Mouse (Mus musculus) heart, embryonic 16.5 days (tissue): ENCODE data around the gene Zfp865. TPM values are rescaled to one million over a fixed set of nuclear protein-coding genes. Genes with fewer than 3 reads are reported as not detected.
"Not testable (repeated sequence)": the region's sequence is repeated elsewhere in the genome, so short reads cannot be mapped to it uniquely, and the experiment has no call there.

Experiments
- ATAC-seq: fragments of 200-750 bp; cut with Nextera tagmentation; replicated peaks from 2 replicates; pipeline ENCODE4 v1.8.0; 2017; ENCODE audit warnings: moderate number of reproducible peaks; ENCODE audit not compliant: insufficient read depth, low FRiP score; ENCODE audit errors: extremely low read depth
- H3K27ac ChIP-seq: fragments of 300-500 bp; sonication (generic); 2 replicates; pipeline ENCODE4 v1.5.1; 2014; ENCODE audit warnings: mild to moderate bottlenecking, low read length, control low read depth, moderate library complexity
- H3K27me3 ChIP-seq: fragments of 300-500 bp; sonication (generic); 2 replicates; pipeline ENCODE4 v1.6.1; 2014; ENCODE audit warnings: low read length, mixed read lengths; ENCODE audit not compliant: control insufficient read depth, insufficient read depth
- H3K36me3 ChIP-seq: fragments of 300-500 bp; sonication (generic); 2 replicates; pipeline ENCODE4 v1.6.1; 2014; ENCODE audit not compliant: control insufficient read depth, insufficient read depth
- H3K4me1 ChIP-seq: fragments of 300-500 bp; sonication (generic); 2 replicates; pipeline ENCODE4 v1.6.1; 2014; ENCODE audit warnings: low read length, mixed read lengths; ENCODE audit not compliant: control insufficient read depth, insufficient read depth
- H3K4me2 ChIP-seq: fragments of 300-500 bp; sonication (generic); 2 replicates; pipeline ENCODE4 v1.6.1; 2014; ENCODE audit warnings: low read depth, mild to moderate bottlenecking, control low read depth, low read length
- H3K4me3 ChIP-seq: fragments of 300-500 bp; sonication (generic); 2 replicates; pipeline ENCODE4 v1.5.1; 2014; ENCODE audit warnings: mild to moderate bottlenecking, control low read depth, low read length
- H3K9ac ChIP-seq: fragments of 300-500 bp; sonication (generic); 2 replicates; pipeline ENCODE4 v1.6.1; 2014; ENCODE audit warnings: low read length, control low read depth
- H3K9me3 ChIP-seq: fragments of 300-500 bp; sonication (generic); replicated peaks from 2 replicates; pipeline ENCODE4 v1.6.1; 2016; ENCODE audit warnings: low read length; ENCODE audit not compliant: control insufficient read depth
- WGBS: fragments of 180-500 bp; shearing (Covaris S2); extraction: QIAGEN DNeasy Blood & Tissue Kit; methylation state at CpG from one replicate; pipeline ENCODE4 v1.1.7; 2014; 5-methylcytosine and 5-hydroxymethylcytosine counted together
- polyA plus RNA-seq: library from polyadenylated mRNA; unstranded; fragments of >200 nt; fragmentation: Nextera tagmentation; extraction: Ambion mirVana; gene quantifications from 2 replicates; pipeline ENCODE4 v1.2.1, GENCODE M21; 2015

Zfp865 gene
- polyA plus RNA-seq, 1 experiment from 2014 or later, result 3.9 TPM

- Histone ChIP-seq H3K9ac (0 out of 2 replicates have a peak overlapping the region, but pooled peaks have one; percentile 32), H3K4me1 (peaks cover 14% of the 10 kb centered on the region), H3K9me3 (0 out of 2 replicates have a peak, but pooled peaks cover 5% of the 10 kb centered on the region), H3K27me3 (peaks cover 12% of the 10 kb centered on the region), H3K4me2 (peak overlapping the region; percentile 78), H3K36me3 (peaks cover 18% of the 10 kb centered on the region), H3K27ac (no peak overlapping the region), H3K4me3 (peak overlapping the region; percentile 1)
- WGBS, result 48% methylated on average over 58 of the region's 59 CpGs
- ATAC-seq, result no peak
These were observed 26.0 kb upstream of the Zfp865 start for GRCm38 (mm10) chr7:4993999-4994788.

DNA sequence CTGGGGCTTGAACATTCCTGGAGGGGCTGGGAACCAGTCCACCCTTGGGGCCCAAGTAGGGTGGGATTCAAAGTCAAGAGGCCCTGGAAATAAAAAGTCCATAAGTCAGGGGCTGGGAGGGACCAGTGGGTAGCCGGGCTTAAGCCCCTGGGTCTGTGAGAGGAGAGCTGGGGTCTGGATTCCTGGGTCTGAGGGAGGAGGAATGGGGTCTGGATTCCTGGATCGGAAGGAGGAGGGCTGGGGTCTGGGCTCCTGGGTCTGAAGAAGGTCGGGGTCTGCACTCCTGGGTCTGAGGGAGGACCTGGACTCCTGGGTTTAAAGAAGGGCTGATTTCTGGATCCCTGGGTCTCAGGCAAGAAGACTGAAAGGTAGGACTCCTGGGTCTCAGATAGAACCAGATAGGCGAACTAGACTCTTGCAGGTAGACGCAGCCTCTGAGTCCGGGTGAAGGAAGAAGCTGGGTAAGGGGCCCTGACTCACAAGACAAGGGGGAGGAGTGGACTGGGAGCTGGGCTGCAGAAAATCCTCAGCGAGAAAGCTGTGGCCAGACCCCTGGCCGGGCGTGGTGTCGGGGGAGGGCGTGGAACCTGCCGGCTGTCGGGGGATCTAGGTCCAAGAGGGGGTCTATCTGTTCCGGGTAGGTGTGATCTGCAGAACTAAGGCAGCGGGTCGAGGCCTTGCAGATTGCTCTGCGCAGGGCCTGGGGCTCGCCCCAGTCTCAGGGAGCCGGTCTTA lies 24.7 kb upstream of the Zfp865 start:
- Histone ChIP-seq H3K27me3 (peaks cover 12% of the 10 kb centered on the region), H3K4me2 (peak overlapping the region; percentile 78), H3K9me3 (0 out of 2 replicates have a peak, but pooled peaks cover 5% of the 10 kb centered on the region), H3K9ac (peak overlapping the region; percentile 83), H3K4me3 (peak overlapping the region; percentile 70), H3K36me3 (peaks cover 18% of the 10 kb centered on the region), H3K27ac (peak overlapping the region; percentile 11; the same call in 1 of the 2 replicates), H3K4me1 (peaks cover 14% of the 10 kb centered on the region)
- 7% methylated on average over 19 of the region's 19 CpGs for WGBS
- peak; percentile 2; the same call in 1 of the 2 replicates for ATAC-seq

DNA sequence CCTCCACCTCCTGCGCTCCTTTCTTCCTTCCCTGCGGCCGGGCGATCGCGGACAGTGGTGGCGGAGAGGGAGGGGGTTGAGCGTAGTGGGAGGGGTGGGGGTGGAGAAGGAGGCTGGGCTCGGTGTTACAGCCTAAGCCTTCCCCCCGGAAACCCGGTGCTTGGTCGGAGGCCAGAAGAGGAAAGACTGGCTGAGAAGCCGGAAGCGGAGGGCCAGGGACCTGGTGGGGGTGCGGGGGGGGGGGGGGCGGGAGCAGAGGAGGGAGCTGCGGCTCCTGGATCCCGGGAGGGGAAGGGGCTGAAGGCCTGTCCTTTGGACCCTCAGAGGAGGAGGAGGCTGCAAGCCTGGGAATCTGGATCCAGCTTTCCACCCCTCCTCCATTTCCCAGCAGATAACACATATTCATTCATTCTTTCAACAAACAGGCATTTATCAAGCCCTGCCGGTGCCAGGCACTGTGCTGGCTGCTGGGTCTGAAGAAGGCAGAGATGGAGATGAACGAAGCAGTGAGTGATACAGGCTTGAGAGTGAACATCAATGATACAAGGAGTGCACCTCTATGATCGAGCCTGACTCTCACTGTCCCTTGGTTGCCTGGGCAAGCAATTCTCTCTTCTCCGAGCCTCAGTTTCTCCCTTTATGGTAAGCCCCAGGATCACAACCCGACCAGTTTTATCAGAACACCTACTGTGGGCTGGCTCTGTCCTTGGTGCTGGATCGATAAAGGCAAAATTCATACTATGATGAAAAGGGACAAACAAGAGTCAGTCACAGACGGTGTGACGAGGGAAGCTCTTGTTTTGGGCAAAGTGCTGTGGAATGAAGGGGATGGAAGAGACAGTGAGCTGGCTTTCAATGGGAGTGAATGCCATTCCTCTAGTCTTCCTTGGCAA lies 23.9 kb upstream of the Zfp865 start, which contains the start of gene Zfp579:
TSS of gene Zfp579 (minus strand) at position 156 of the 893 bp plus-strand sequence.
- Histone ChIP-seq H3K4me1 (peaks cover 14% of the 10 kb centered on the region), H3K9me3 (0 out of 2 replicates have a peak, but pooled peaks cover 5% of the 10 kb centered on the region), H3K27ac (peak within 1 kb of the TSS; percentile 74), H3K4me3 (peak within 1 kb of the TSS; percentile 70), H3K27me3 (peaks cover 12% of the 10 kb centered on the region), H3K36me3 (peaks cover 18% of the 10 kb centered on the region), H3K9ac (peak within 1 kb of the TSS; percentile 83), H3K4me2 (peak within 1 kb of the TSS; percentile 78)
- ATAC-seq, result peak; percentile 75
- 5% methylated on average over 17 of the region's 26 CpGs for WGBS

DNA sequence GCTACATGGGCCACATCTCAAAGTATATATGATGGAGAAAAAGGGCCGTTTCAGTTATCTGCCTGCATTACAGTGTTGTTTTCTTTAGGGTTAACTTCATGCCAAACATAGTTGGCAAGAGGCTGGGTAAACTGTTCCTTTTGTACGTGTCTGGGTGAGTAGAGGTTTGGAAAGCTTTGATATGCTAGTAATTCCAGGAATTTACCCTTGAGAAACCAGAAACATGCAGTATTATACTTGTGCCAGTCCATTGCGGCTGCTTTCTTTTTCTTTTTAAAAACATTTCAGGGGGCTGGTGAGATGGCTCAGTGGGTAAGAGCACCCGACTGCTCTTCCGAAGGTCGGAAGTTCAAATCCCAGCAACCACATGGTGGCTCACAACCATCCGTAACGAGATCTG lies 23.2 kb upstream of the Zfp865 start:
- 0 out of 2 replicates have a peak, but pooled peaks cover 5% of the 10 kb centered on the region for H3K9me3 ChIP-seq
- peak overlapping the region; percentile 78 for H3K4me2 ChIP-seq
- H3K27ac ChIP-seq, result peak overlapping the region; percentile 74
- WGBS, result 41% methylated on average over 6 of the region's 8 CpGs
- H3K4me1 ChIP-seq, result peaks cover 14% of the 10 kb centered on the region
- H3K27me3 ChIP-seq, result peaks cover 12% of the 10 kb centered on the region
- no peak overlapping the region for H3K9ac ChIP-seq
- ATAC-seq, result no peak
- H3K4me3 ChIP-seq, result peak overlapping the region; percentile 70; the same call in 1 of the 2 replicates
- H3K36me3 ChIP-seq, result peaks cover 14% of the 10 kb centered on the region

- 65% methylated on average over 2 of the region's 2 CpGs for WGBS
- H3K4me3 ChIP-seq, result no peak overlapping the region
- H3K27me3 ChIP-seq, result no peaks in the 10 kb centered on the region; the same call in 1 of the 2 replicates
- peaks cover 13% of the 10 kb centered on the region for H3K4me1 ChIP-seq
- no peak overlapping the region for H3K4me2 ChIP-seq
- H3K27ac ChIP-seq, result no peak overlapping the region
- ATAC-seq, result no peak
- no peaks in the 10 kb centered on the region for H3K36me3 ChIP-seq
- H3K9me3 ChIP-seq, result no peaks in the 10 kb centered on the region
- no peak overlapping the region for H3K9ac ChIP-seq
These were observed 20.3 kb upstream of the Zfp865 start for GRCm38 (mm10) chr7:4999876-5000275.

DNA sequence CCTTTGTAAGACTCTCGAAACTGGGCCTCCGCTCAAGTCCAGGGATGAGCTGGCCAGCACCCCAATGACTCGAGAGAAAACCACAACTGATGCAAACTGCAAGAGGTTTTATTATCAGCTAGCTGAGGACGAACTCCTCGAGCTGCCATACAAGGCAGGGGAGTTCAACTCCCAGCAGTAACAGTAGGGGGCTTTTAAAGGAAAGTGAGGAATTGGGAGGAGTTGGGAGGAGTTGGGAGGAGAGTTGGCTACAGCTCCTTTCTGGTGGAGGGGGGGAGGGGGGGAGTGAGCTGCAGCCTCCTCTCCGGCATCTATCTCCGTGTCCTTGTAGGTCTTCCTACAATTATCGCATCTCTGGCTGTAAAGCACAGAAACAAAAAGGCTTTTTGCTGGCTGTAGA lies 17.3 kb upstream of the Zfp865 start:
- H3K9ac ChIP-seq, H3K4me3 ChIP-seq, H3K27ac ChIP-seq, H3K9me3 ChIP-seq, H3K4me1 ChIP-seq, H3K4me2 ChIP-seq, ATAC-seq, H3K27me3 ChIP-seq: not testable (repeated sequence)
- 66% methylated on average over 8 of the region's 8 CpGs for WGBS
- H3K36me3 ChIP-seq, result peaks cover 14% of the 10 kb centered on the region

GRCm38 (mm10) chr7:5008229-5008628 lies 11.9 kb upstream of the Zfp865 start:
- no peak for ATAC-seq
- H3K4me2 ChIP-seq, result no peak overlapping the region
- 95% methylated on average over 26 of the region's 26 CpGs for WGBS

GRCm38 (mm10) chr7:5012681-5013513 lies 7.3 kb upstream of the Zfp865 start:
- Histone ChIP-seq H3K27ac (no peak overlapping the region), H3K4me3 (no peak overlapping the region), H3K36me3 (peaks cover 49% of the 10 kb centered on the region), H3K4me2 (peak overlapping the region; percentile 68), H3K27me3 (no peaks in the 10 kb centered on the region), H3K9me3 (0 out of 2 replicates have a peak, but pooled peaks cover 2% of the 10 kb centered on the region), H3K9ac (no peak overlapping the region), H3K4me1 (peaks cover 8% of the 10 kb centered on the region)
- ATAC-seq, result no peak
- 88% methylated on average over 27 of the region's 27 CpGs for WGBS

More at GRCm38 (mm10) chr7:5008229-5008628, 11.9 kb upstream of the Zfp865 start:
- Histone ChIP-seq H3K36me3 (peaks cover 60% of the 10 kb centered on the region), H3K27ac (no peak overlapping the region), H3K27me3 (no peaks in the 10 kb centered on the region), H3K9me3 (no peaks in the 10 kb centered on the region), H3K9ac (no peak overlapping the region), H3K4me3 (no peak overlapping the region), H3K4me1 (peaks cover 1% of the 10 kb centered on the region; the same call in 1 of the 2 replicates)
